Mouse (Mus musculus): ENCODE data around the gene Skp2. TPM values are rescaled to one million over a fixed set of nuclear protein-coding genes. Genes with fewer than 3 reads are reported as not detected.
A peak's percentile ranks its signal among the peaks of the same experiment; 100 is the strongest.

Gene Skp2
- polyA plus RNA-seq, 1 experiment from 2014 or later: 11.6 TPM

GRCm38 (mm10) chr15:9134891-9135507, 20.2 kb downstream of the Skp2 start:
- in situ Hi-C loops (cut with MboI; ENCODE audit: low pct_unique_long_range_greater_than_20kb): no loop called here
- CTCF ChIA-PET: interaction anchor here (1.2 kb wide), 1 partner anchor 24 kb away, joined by 4 read pairs; no protein-coding TSS in a partner anchor
- no peak for DNase-seq (ENCODE audit: low read depth, low spot score)

GRCm38 (mm10) chr15:9132693-9133443, 22.4 kb downstream of the Skp2 start:
- CTCF ChIA-PET: interaction anchor here (0.7 to 1.7 kb wide), 5 partner anchors 8 to 29 kb away, joined by 3 to 4 read pairs (median 3); no protein-coding TSS in a partner anchor
- POLR2A ChIA-PET: interaction anchor here (0.6 kb wide), 1 partner anchor 772 kb away, joined by 3 read pairs; no protein-coding TSS in a partner anchor
- in situ Hi-C loops (cut with MboI; ENCODE audit: low pct_unique_long_range_greater_than_20kb): no loop called here
- ATAC-seq (no peak), DNase-seq (ENCODE audit: low read depth, low spot score) (no peak)
- H3K27me3 ChIP-seq: no peaks in the 10 kb centered on the region
- no peak for TF ChIP-seq CTCF (IDR thresholded peaks at IDR 0.05)

More at GRCm38 (mm10) chr15:9134891-9135507, 20.2 kb downstream of the Skp2 start:
- H3K27me3 ChIP-seq: no peaks in the 10 kb centered on the region
- no peak for TF ChIP-seq CTCF (IDR thresholded peaks at IDR 0.05)
- POLR2A ChIA-PET: interaction anchor here (0.6 kb wide), 1 partner anchor 13 kb away, joined by 6 read pairs; no protein-coding TSS in a partner anchor
- ATAC-seq: no peak

GRCm38 (mm10) chr15:9131499-9131888, 23.7 kb downstream of the Skp2 start:
- in situ Hi-C loops (cut with MboI; ENCODE audit: low pct_unique_long_range_greater_than_20kb): no loop called here
- no peak for ATAC-seq

GRCm38 (mm10) chr15:9130772-9131498, 24.3 kb downstream of the Skp2 start:
- H3K27me3 ChIP-seq: no peaks in the 10 kb centered on the region
- in situ Hi-C loops (cut with MboI; ENCODE audit: low pct_unique_long_range_greater_than_20kb): no loop called here
- DNase-seq (ENCODE audit: low read depth, low spot score) (no peak), ATAC-seq (no peak)
- ChIA-PET POLR2A (interaction anchor here (0.7 kb wide), 1 partner anchor 1338 kb away, joined by 3 read pairs; no protein-coding TSS in a partner anchor), CTCF (interaction anchor here (1.3 kb wide), 1 partner anchor 11 kb away, joined by 8 read pairs; no protein-coding TSS in a partner anchor)
- TF ChIP-seq CTCF (IDR thresholded peaks at IDR 0.05): no peak

More at GRCm38 (mm10) chr15:9131499-9131888, 23.7 kb downstream of the Skp2 start:
- DNase-seq (ENCODE audit: low read depth, low spot score): no peak
- no peak for TF ChIP-seq CTCF (IDR thresholded peaks at IDR 0.05)
- H3K27me3 ChIP-seq: no peaks in the 10 kb centered on the region
- ChIA-PET POLR2A (interaction anchor here (0.7 kb wide), 1 partner anchor 1338 kb away, joined by 3 read pairs; no protein-coding TSS in a partner anchor), CTCF (interaction anchor here (1.0 to 1.3 kb wide), 2 partner anchors 9 to 12 kb away, joined by 3 to 8 read pairs; no protein-coding TSS in a partner anchor)

- DNase-seq (ENCODE audit: low read depth, low spot score): no peak
- TF ChIP-seq CTCF (IDR thresholded peaks at IDR 0.05): no peak
- no peak for ATAC-seq
- no peaks in the 10 kb centered on the region for H3K27me3 ChIP-seq
- ChIA-PET POLR2A (interaction anchor here (0.6 kb wide), 1 partner anchor 56 kb away, joined by 6 read pairs; the partner anchor contains the start of gene Nadk2), CTCF (no interaction called here)
- in situ Hi-C loops (cut with MboI; ENCODE audit: low pct_unique_long_range_greater_than_20kb): no loop called here
Measured at GRCm38 (mm10) chr15:9127051-9127791, 28.0 kb downstream of the Skp2 start.

GRCm38 (mm10) chr15:9124856-9125255, 30.4 kb downstream of the Skp2 start:
- TF ChIP-seq CTCF (IDR thresholded peaks at IDR 0.05): no peak
- ATAC-seq (no peak), DNase-seq (ENCODE audit: low read depth, low spot score) (no peak)
- CTCF ChIA-PET: interaction anchor here (1.0 to 1.8 kb wide), 3 partner anchors 9 to 15 kb away, joined by 3 to 5 read pairs (median 3); partner anchors contain the start of gene Lmbrd2
- POLR2A ChIA-PET: no interaction called here
- no peaks in the 10 kb centered on the region for H3K27me3 ChIP-seq
- in situ Hi-C loops (cut with MboI; ENCODE audit: low pct_unique_long_range_greater_than_20kb): no loop called here

- in situ Hi-C loops (cut with MboI; ENCODE audit: low pct_unique_long_range_greater_than_20kb): no loop called here
- ATAC-seq (no peak), DNase-seq (ENCODE audit: low read depth, low spot score) (no peak)
- POLR2A ChIA-PET: no interaction called here
- CTCF ChIA-PET: interaction anchor here (0.7 to 1.2 kb wide), 2 partner anchors 9 to 13 kb away, joined by 3 read pairs; no protein-coding TSS in a partner anchor
- TF ChIP-seq CTCF (IDR thresholded peaks at IDR 0.05): no peak
- no peaks in the 10 kb centered on the region for H3K27me3 ChIP-seq
Measured at GRCm38 (mm10) chr15:9122989-9123388, 32.2 kb downstream of the Skp2 start.

GRCm38 (mm10) chr15:9120081-9120480, 35.1 kb downstream of the Skp2 start:
- peak; percentile 98 for TF ChIP-seq CTCF (IDR thresholded peaks at IDR 0.05)
- H3K27me3 ChIP-seq: no peaks in the 10 kb centered on the region
- in situ Hi-C loops (cut with MboI; ENCODE audit: low pct_unique_long_range_greater_than_20kb): no loop called here
- ChIA-PET CTCF (interaction anchor here (0.7 to 2.2 kb wide), 9 partner anchors 10 to 68 kb away, joined by 3 to 14 read pairs (median 4); no protein-coding TSS in a partner anchor), POLR2A (interaction anchor here (0.6 kb wide), 1 partner anchor 41 kb away, joined by 3 read pairs; no protein-coding TSS in a partner anchor)
- DNase-seq (ENCODE audit: low read depth, low spot score) (no peak), ATAC-seq (peak; percentile 78)

- no peak for DNase-seq (ENCODE audit: low read depth, low spot score)
- in situ Hi-C loops (cut with MboI; ENCODE audit: low pct_unique_long_range_greater_than_20kb): loop anchor here (10.0 kb wide), 1 partner anchor 1196 kb away; no protein-coding TSS in a partner anchor
- no peak for TF ChIP-seq CTCF (IDR thresholded peaks at IDR 0.05)
- ATAC-seq: no peak
- POLR2A ChIA-PET: no interaction called here
- no peaks in the 10 kb centered on the region for H3K27me3 ChIP-seq
- CTCF ChIA-PET: interaction anchor here (1.1 to 2.2 kb wide), 4 partner anchors 9 to 69 kb away, joined by 4 to 14 read pairs (median 8); no protein-coding TSS in a partner anchor
Measured at GRCm38 (mm10) chr15:9118852-9119251, 36.4 kb downstream of the Skp2 start.
